Mouse (Mus musculus): ENCODE measurements around the gene H2-Eb2.

The H2-Eb2 gene

DNA sequence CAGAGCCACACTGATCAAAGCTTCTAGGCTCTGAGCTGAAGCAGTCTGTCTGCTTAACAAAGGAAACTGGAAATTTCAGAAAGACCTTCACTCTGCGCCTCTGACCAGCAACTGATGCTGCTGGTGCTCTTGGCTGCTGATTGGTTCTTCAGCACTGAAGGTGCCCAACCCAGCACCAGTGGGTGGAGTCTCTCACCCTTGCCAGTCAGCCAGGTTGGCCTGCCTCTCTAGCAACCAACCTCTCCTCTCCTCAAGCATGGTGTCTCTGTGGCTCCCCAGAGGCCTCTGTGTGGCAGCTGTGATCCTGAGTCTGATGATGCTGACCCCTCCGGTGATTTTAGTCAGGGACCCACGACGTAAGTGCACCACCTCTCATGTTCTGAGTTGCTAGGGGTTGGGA, at the start of gene H2-Eb2:
Gene H2-Eb2, plus strand, starts transcription at position 230 of the 400 bp plus-strand sequence.
- DNase-seq, result no peak

DNA sequence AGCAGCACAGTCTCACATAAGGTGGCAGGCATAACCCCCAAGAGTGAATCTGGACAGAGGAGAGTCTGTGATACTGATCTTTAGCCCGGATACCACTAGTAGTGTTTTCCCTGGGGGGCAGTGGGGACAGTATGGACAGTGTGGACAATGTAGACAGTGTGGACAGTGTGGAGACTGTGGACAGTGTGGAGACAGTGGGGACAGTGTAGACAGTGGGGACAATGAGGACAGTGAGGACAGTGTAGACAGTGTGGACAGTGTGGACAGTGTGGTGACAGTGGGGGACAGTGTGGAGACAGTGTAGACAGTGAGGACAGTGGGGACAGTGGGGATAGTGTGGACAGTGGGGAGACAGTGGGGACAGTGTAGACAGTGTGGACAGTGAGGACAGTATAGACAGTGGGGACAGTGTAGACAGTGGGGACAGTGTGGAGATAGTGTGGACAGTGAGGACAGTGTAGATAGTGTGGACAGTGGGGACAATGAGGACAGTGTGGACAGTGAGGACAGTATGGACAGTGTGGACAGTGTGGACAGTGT, 44.9 kb upstream of the H2-Eb2 start:
- no peak for DNase-seq

DNA sequence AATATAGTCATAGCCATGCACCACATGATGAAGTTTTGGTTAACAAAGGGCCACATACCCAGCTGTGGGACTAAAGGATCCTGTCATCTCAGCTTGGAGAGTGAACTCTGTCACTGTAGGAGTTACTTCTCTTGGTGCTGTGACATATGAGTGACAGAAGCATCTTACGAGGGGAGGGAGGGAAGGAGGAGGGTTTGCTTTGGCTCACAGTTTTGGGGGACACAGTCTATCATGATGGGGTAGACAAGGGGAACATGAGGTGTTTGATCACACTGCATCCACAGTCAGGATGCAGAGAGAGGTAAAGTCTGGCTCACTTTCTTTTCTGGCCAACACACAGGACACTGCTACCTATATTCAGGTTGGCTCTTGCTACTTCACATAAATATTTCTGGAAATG, 43.6 kb upstream of the H2-Eb2 start:
- DNase-seq, result no peak

DNA sequence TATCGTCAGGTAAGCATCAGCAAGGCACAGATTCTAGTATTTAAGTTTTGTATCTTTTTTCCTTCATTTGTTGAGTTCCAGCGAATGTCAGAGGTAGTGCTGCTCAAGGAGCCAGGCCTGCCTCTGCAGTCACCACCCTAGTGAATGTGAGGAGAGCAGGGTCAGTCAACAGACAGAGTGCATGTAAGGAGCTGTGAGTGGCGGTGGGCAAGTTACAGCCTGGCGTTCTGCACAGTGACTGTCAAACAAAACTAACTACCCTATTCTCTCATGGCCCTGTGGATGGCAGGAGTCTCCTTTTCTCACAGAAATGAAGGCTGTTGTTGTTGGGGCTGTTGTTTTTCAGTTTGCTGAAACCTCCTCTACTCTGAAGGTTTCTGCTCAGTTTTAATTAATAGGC, 40.1 kb upstream of the H2-Eb2 start:
- no peak for DNase-seq

DNA sequence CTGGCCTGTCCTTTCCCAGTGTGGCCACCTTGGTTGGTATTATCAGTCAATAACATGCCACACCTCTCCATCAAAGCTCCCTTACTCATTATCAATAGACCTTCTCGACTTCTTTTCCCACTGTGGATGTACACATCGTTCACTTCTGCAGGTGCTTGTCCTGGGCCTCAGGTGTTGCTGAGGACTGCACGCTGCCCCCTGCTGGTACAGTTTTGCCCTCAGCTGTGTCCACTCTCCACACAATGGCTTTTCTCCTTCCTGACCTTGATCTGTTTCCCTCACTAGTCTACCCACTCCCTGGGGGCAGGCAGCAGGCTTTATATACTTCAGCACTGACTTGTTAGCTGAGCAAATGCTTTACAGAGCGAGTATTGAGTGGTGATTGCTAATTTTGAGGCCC, 39.6 kb upstream of the H2-Eb2 start:
- no peak for DNase-seq

DNA sequence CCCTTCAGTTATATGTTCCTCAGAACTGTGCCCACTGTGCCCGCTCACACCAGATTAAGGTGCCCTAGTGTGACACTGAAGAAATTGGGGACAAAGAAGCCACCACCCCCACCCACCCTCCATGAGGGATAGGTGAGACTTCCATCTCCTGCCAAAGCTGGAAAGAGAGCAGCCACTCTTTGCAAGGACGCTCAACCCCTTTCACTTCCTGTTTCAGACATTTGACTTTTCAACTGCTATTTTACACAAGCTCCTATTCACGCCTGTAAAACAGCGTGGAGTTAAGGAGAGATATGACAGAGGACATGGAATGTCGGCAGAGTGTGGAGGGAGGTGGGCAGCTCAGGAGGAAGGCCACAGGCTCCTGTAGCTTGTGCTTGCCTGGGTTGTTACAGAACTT, 39.0 kb upstream of the H2-Eb2 start:
- DNase-seq, result no peak

DNA sequence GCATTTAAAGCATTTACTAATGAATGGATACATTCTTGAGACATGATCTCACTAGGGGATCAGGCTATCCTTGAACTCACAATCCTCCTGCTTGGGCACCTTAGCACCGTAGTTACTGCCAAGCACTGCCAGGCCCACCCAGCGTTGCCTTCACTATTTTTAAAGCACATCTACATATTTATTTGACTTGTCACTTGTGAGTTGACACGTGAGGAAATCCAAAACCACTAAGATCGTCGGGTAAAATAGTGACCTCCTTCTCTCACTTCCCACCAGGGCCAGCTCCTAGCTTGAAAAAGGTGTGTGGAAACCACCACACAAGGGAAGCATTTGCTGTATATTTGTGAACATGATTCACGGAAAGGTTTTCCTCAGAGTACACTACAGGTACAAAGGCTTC, 38.5 kb upstream of the H2-Eb2 start:
- DNase-seq, result no peak

DNA sequence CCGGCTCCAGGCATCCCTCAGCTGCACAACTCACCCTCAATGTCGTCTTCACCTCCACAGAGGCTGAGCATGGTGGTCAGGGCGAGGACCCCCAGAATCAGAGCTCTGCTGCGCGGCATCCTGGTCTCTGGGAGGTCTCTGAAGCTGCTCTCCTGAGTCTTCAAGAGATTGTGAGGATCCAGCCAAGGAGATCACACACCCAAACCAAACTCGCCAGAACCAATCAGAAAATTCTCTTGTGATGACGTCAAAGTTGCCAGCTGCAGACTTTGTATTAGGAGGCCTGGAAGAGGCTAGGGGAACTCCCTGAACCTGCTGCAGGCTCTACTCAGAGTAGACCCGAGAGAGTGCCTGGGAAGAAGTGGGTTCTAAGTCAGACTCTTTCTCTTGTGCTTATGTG, 37.8 kb upstream of the H2-Eb2 start, which contains the start of gene H2-Aa:
Gene H2-Aa, minus strand, starts transcription at position 176 of the 400 bp plus-strand sequence.
- DNase-seq, result no peak

DNA sequence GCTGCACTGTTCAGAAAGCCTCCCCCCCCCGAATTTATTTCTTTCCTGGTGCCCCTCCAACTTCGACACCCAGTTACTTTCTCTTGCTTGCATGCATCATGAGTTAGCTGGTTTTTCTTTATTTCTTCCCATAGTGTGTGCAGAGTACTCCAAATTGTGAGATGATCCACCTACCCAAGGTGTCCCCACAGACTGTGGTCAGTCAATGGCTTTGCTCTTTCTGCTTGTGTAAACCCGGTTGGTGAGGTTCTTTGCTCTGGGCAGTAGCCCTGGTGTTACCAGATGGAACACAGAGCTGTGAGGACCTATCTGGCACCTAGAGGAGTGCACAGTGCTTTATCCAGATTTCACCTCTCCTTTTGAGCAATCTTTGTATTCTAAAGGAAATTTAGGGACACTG, 37.3 kb upstream of the H2-Eb2 start:
- DNase-seq, result no peak

DNA sequence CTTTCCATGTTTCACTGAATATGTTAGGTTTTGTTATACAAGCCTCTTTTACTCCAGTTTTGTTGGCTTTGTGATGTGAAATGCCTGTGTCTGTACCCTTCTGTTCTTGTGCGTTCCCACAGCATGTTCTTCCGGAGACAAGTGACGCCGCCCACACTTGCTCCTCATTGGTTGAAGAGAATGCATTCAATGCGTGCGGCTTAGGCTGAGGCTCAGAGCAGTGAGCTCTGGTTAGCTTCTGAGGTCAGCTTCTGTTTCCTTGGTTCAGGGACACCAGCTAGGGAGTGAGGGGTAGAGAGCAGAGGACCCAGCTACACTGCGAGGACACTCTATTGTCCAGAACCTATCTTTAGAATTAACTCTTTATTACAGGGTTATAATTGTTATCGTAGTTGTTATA, 33.9 kb upstream of the H2-Eb2 start:
- peak; percentile 81 for DNase-seq

DNA sequence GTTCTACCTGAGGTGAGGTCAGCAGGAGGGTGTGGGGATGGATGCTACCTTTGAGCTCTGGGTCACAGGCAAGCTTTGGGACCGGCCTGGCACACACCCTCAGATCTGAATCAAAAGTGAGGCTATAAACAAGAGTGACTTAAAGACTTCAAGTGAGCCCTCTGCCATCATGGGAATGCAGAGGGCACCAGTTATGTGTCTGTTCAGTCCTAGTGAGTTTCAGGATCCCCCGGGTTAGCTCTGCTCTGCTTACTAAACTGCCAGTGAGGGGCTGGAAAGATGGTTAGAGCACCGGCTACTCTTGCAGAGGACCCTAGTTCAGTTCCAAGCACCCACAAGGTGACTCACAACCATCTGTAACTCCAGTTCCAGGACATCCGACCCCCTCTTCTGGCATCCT, 32.9 kb upstream of the H2-Eb2 start:
- DNase-seq, result no peak

DNA sequence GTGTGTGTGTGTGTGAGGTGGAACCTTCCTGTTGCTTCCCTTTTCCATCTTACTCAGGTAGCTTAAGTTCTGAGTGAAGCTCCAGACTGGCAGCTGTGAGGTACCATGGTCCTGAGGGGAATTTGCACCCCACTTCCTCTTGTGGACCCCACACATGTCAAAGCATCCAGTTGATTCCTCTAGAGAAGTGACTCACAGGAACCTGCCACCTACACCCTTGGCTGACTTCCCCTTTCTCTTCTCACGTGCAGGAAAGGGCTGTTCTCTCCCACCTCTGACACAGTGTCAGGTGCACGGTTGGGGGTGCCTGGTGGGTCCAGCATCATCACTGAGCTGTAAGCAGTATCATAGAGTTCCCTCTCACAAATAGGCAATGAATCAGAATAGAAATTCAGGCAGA, 31.9 kb upstream of the H2-Eb2 start:
- no peak for DNase-seq

DNA sequence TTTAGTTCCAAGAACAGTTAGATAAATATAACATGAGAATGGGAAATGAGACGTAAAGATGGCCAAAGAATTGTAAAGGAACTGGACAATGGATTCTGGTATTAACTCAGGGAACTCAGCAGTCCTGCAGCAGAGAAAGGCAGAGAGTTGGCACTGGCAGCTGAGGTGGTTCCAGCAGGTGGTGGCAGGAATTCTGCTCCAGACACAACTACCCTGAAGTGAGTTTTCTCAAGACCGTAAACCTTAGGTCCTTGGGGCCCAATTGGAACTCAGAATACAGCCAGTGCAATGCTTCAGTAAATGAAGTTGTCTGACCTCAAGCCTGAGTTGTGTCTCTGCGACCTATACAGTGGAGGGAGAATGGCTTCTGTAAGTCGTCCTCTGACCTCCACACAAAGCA, 31.2 kb upstream of the H2-Eb2 start:
- no peak for DNase-seq

DNA sequence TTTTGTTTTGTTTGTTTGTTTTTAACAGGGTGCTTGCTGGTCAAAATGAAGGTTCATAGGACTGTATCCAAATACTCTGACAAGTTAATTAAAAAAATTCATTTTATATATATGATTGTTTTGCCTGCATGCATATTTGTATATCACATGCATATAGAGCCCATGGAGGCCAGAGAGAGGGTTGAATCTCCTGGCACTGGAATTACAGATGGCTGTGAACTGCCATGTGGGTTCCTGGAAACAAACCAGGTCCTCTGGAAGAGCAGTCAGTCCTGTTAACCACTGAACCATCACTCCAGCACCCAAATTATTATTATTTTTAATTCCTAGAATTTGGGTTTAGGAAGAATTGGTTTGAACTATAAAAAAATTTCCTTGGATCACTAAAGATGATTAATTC, 30.2 kb upstream of the H2-Eb2 start:
- DNase-seq, result no peak

DNA sequence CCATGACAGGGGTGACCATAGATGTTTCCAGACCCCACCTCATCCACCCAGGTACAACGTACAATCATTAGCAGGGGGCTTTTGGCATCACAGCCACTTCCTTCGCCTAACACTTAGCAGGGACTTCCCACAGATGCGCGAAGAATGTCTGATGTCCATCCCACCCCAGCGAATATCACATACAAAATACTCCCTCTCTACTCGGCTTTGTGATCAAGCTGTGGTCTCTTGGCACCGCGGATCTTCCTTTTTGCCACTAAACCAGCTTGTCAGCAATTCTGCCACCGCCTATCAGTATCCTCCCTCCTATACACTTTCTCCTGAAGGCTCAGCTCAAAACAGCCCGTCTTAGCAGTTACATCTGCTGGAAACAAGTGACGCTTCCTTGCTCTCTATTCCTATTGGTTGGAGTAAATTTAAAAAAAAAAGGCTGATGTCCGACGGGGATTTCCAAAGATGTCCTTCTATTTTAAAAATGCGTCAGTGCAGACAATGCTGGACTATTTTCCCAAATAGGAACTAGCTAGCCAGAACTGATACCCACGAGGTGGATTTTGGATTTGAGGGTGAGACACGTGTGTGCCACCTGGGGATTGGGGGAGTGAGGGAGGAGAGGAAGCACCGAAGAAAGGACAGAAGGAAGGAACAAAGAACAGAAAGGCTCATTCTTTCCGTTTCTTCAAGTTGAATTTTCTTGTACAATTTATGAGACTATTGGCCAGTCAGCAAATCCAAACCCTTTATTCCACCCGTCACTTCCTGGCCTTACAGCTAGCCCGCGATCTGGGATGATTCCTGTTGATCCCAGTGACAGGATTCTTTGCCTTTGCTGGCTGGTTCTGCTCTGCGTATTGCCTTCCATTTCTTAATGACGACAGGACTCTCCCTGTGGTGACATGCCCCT, 29.3 kb upstream of the H2-Eb2 start:
- peak; percentile 18 for DNase-seq

DNA sequence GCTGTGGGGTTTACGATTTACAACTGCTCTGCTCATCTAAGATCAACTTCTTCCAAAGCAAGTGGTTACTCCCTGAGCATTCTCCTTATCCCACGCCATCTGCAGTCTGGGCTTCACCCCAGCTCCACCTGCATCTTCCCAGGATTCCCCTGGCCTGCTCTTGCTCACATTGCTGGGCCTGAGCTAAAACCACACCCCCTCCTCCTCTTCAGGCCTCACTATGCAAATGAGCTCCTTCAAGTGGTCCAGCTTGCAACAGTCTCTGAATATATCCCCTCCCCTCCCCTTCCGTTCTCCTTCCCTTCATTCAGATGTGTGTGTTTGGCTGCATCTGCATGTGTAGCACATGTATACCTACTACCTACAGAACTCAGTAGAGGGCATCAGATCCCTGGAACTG, 26.1 kb upstream of the H2-Eb2 start:
- DNase-seq, result no peak

DNA sequence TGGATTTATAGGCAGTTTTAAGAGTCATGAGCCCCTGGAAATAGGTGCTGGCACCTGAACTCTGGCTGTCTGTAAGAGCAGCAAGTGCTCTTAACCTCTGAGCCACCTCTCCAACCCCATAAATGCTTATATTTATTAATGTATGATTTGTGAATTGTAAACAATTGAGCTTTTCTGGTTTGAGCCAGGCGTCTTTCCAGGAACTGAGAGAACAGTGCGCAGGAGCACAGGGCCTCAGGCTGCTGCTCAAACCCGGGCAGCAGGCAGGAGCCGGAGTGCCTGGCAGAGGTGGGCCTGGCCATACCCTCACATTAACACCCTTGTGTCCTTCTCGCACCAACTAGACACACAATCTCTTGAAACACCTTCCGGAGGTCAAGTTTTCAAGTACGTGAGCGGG, 25.4 kb upstream of the H2-Eb2 start:
- no peak for DNase-seq

DNA sequence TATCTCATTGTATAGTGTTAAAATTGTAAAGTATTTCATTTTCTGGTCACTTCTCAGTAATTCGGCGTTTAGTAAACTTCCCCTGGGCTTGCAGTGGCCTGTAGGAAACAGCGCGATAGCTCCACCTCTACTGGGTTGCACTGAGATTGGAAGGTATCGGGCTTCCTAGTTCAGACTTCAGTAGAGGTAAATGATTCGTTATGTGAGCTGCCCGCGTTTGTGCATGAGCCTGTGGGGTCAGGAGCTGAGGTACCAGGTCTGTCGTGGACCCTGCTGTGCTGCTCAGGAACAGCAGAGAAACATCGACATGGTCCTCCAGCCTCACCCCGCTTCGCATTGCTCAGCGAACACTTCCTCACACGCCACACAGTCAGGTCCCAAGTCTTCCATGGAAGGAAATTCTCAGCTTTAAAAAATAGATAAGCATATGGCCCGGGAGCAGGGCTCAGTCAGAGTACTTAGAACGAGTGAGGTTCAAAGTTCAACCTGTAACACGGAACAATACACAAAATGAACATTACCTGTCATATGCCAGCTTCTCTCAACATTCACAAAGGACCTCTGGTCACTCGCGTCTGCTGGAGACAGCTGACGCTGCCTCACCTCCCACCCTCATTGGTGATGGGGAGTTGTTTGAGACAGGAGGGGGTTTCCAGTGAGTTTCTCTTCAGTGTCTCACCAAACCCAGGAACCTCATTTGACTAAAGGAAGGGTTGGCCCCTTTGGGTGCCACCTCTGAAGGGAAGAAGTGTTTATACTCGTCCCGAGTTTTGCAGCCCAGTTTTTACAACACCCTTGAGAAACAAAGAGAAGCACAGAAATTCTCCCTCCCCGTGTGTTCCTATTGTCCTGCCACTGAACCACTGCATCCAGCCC, 24.5 kb upstream of the H2-Eb2 start:
- no peak for DNase-seq

DNA sequence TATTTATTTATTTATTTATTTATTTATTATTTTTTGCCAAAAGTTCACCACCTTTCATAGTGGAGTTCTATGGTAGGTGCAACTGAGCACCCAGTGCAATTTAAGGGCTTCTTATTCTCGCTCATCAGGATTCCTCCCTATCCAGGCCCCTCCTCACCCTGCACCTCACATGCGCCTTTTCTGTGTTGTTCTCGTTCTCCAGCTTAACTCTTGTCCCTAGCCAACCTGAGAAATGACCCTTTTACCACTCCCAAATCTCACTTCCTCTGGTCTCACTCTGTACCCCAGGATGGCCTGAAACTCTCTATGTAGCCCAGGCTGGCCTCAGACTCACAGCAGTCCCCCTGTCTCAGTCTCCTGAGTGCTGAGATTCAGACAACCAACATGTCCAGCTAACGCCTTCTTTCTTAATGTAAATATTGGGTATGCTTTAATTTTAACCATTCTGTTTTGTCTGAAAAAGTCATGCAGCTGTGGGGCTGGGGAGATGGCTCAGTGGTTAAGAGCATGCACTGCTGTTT, 23.7 kb upstream of the H2-Eb2 start:
- no peak for DNase-seq

DNA sequence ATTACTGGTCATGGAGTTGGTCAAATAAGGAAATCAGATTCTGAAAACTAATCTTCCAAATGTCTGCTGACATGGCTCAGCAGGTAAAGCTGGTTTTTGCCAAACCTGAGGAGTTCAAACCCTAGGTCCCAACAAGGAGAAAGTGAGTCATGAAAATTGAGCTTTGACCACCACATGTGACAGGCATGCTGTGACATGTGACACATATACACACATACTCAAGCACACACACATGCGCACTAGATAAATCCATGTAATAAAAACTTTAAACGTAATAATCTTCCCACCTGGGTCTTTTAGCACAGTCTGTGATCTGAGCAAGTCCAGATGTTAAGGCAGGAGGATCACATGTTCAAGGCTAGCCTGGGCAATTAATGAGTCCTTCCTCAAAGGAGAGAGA, 21.7 kb upstream of the H2-Eb2 start:
- DNase-seq, result no peak

DNA sequence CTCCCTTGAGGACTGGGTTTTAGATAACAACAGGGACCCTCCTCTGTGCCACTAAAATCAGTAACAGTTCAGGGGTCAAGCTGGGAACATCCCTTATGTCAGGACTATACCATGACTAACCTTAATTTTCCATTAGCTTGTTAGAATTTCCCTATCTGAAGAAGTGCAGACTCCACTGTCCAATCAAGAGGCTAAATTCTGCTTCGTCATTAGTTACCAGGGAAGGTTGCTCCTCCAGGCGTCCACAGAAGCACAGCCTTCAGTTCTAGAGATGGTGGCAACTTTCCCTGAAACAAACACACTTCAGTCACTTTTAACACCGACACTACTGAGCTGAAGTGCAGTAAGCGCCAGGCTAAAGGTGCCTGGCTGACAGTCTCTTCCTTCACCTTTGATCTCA, 20.7 kb upstream of the H2-Eb2 start:
- DNase-seq, result no peak

DNA sequence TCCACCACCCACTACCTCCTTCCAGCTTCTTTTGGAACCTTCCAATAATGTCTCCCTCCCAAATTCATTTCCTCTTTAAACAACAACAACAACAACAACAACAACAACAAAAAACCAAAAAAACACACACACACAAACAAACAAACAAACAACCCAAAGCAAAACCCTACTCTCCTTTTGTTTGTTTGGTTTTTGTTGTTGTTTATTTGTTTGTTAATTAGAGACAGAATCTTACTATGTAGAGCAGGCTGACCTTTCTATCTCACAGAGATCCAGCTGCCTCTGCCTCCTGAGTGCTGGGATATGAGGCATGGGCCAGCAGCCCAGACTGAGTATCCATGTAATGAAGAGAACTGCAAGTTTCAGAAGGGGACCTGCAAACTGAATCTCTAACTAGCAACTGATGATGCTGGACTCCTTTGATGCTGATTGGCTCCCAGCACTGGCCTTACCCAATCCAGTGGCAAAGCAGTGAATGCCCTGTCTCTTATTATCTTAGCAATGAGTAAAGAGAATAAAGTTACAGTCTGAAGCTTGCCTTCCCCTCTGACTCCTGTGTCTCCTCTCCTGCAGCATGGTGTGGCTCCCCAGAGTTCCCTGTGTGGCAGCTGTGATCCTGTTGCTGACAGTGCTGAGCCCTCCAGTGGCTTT, 20.0 kb upstream of the H2-Eb2 start, which contains the start of gene H2-Eb1:
Gene H2-Eb1, plus strand, starts transcription at position 488 of the 651 bp plus-strand sequence.
- DNase-seq, result peak; percentile 77

DNA sequence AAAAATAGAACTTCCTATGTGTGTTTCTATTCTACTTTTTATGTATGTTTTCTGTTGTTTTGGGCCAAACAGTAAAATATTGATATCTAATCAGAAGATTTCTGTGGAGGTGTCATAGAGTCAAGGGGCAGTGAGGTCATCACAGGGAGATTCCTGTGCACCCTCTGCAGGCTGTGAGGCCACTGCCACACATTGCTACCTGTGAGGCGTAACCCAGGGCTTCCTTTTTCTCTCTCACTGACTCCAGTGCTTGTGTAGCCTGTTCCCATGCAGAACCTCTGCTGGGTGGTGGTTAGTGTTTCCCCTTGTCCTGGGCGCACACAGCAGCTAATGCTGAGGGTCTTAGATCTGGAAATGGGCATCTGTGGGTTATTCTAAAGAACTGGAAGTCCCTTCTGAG, 19.1 kb upstream of the H2-Eb2 start:
- no peak for DNase-seq

Measured in right cerebral cortex, postnatal 4 days (tissue).